Mouse (Mus musculus): ENCODE measurements at regions not wholly inside any gene's neighbourhood (a gene's known extent, or its start where the extent isn't known, plus 50 kb on each side); places are given as distances from the start of the nearest gene placed in this dataset.
"Not testable (repeated sequence)": the region's sequence is repeated elsewhere in the genome, so short reads cannot be mapped to it uniquely, and the experiment has no call there.

DNA sequence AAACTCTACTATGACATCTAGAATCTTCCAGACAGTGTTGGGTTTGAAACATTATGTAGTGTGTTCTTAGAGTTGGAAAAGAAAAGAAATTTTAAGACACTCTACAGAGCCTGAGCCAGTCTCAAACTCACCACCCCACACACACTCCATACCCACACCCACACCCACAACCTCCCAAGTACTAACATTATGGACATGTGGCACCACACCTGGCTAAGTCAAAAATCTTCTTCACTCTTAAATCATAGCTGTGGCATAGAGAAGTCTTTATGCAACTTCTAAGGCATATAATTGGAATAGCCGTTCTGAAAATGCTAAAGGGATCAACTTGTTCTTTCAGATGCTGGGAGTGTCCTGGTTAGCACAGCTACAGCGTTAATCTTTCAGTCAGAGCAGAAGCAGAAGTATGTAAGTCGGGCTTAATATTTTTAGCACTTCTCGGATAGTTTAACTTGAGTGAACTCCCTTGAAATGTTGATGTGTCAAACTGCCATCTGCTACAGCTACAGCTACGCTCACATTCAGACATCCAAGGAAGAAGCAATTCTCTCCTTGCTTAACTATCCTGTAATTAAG, 68.6 kb upstream of the Creb1 start:
- Histone ChIP-seq H3K4me1 (ENCODE audit: control insufficient read depth, insufficient read depth, low read length) (no peaks in the 10 kb centered on the region), H3K4me3 (ENCODE audit: low read depth, low read length) (no peak overlapping the region), H3K36me3 (ENCODE audit: control insufficient read depth, insufficient read depth, low read length, poor library complexity, severe bottlenecking) (no peaks in the 10 kb centered on the region), H3K27ac (ENCODE audit: insufficient read depth, low read length) (no peak overlapping the region), H3K9me3 (replicated peaks; ENCODE audit: control insufficient read depth, insufficient read depth, low read length, poor library complexity, severe bottlenecking) (no peaks in the 10 kb centered on the region), H3K9ac (ENCODE audit: low read depth, poor library complexity, severe bottlenecking) (no peak overlapping the region), H3K27me3 (ENCODE audit: control insufficient read depth, insufficient read depth, low read length, poor library complexity, severe bottlenecking) (no peaks in the 10 kb centered on the region)
- TF ChIP-seq CTCF (IDR thresholded peaks at IDR 0.05; ENCODE audit: low read depth, low read length) (no peak), EP300 (IDR thresholded peaks at IDR 0.05; ENCODE audit: insufficient read depth, low read depth, low read length) (no peak), POLR2A (IDR thresholded peaks at IDR 0.05; ENCODE audit: insufficient read depth, low read length) (no peak)

GRCm38 (mm10) chr1:64461616-64462015, 70.8 kb upstream of the Creb1 start:
- H3K4me1 ChIP-seq (ENCODE audit: control insufficient read depth, insufficient read depth, low read length); H3K27me3 ChIP-seq (ENCODE audit: control insufficient read depth, insufficient read depth, low read length, poor library complexity, severe bottlenecking); H3K27ac ChIP-seq (ENCODE audit: insufficient read depth, low read length); H3K9me3 ChIP-seq (replicated peaks; ENCODE audit: control insufficient read depth, insufficient read depth, low read length, poor library complexity, severe bottlenecking); H3K9ac ChIP-seq (ENCODE audit: low read depth, poor library complexity, severe bottlenecking); H3K4me3 ChIP-seq (ENCODE audit: low read depth, low read length); H3K36me3 ChIP-seq (ENCODE audit: control insufficient read depth, insufficient read depth, low read length, poor library complexity, severe bottlenecking): not testable (repeated sequence)

DNA sequence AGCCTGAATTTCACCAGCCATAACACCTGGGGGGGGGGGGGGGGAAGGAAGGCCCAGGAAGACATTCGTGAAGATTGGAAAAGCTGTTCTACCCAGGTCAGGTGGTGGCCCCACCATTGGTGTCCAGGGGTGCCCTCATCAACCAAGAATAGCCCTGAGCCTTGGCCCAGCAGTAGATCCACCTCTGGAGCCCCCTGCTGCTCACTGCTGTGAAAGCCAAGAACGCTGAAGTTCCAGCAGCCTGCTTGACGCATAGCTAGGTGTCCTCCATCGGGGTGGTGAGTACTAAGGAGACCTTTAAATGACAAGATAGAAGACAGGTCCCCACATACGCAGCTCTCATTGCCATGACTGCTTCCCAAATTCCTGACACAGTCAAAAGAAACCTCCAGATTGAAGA, 74.6 kb upstream of the Creb1 start:
- Histone ChIP-seq H3K4me3 (ENCODE audit: low read depth, low read length) (no peak overlapping the region), H3K9me3 (replicated peaks; ENCODE audit: control insufficient read depth, insufficient read depth, low read length, poor library complexity, severe bottlenecking) (no peaks in the 10 kb centered on the region), H3K4me1 (ENCODE audit: control insufficient read depth, insufficient read depth, low read length) (no peaks in the 10 kb centered on the region), H3K36me3 (ENCODE audit: control insufficient read depth, insufficient read depth, low read length, poor library complexity, severe bottlenecking) (no peaks in the 10 kb centered on the region), H3K27ac (ENCODE audit: insufficient read depth, low read length) (no peak overlapping the region), H3K27me3 (ENCODE audit: control insufficient read depth, insufficient read depth, low read length, poor library complexity, severe bottlenecking) (no peaks in the 10 kb centered on the region), H3K9ac (ENCODE audit: low read depth, poor library complexity, severe bottlenecking) (no peak overlapping the region)
- TF ChIP-seq EP300 (IDR thresholded peaks at IDR 0.05; ENCODE audit: insufficient read depth, low read depth, low read length) (no peak), CTCF (IDR thresholded peaks at IDR 0.05; ENCODE audit: low read depth, low read length) (no peak), POLR2A (IDR thresholded peaks at IDR 0.05; ENCODE audit: insufficient read depth, low read length) (no peak)

GRCm38 (mm10) chr1:64449141-64449540, 83.3 kb upstream of the Creb1 start:
- H3K4me3 ChIP-seq (ENCODE audit: low read depth, low read length), result no peak overlapping the region
- H3K27me3 ChIP-seq (ENCODE audit: control insufficient read depth, insufficient read depth, low read length, poor library complexity, severe bottlenecking), result 0 out of 2 replicates have a peak, but pooled peaks cover 1% of the 10 kb centered on the region
- H3K9ac ChIP-seq (ENCODE audit: low read depth, poor library complexity, severe bottlenecking), result no peak overlapping the region
- H3K36me3 ChIP-seq (ENCODE audit: control insufficient read depth, insufficient read depth, low read length, poor library complexity, severe bottlenecking), result no peaks in the 10 kb centered on the region
- H3K27ac ChIP-seq (ENCODE audit: insufficient read depth, low read length), result no peak overlapping the region
- TF ChIP-seq EP300 (IDR thresholded peaks at IDR 0.05; ENCODE audit: insufficient read depth, low read depth, low read length) (no peak), POLR2A (IDR thresholded peaks at IDR 0.05; ENCODE audit: insufficient read depth, low read length) (no peak), CTCF (IDR thresholded peaks at IDR 0.05; ENCODE audit: low read depth, low read length) (no peak)
- no peaks in the 10 kb centered on the region for H3K4me1 ChIP-seq (ENCODE audit: control insufficient read depth, insufficient read depth, low read length)
- no peaks in the 10 kb centered on the region for H3K9me3 ChIP-seq (replicated peaks; ENCODE audit: control insufficient read depth, insufficient read depth, low read length, poor library complexity, severe bottlenecking)

GRCm38 (mm10) chr1:64448090-64448489, 84.4 kb upstream of the Creb1 start:
- TF ChIP-seq POLR2A (IDR thresholded peaks at IDR 0.05; ENCODE audit: insufficient read depth, low read length) (no peak), EP300 (IDR thresholded peaks at IDR 0.05; ENCODE audit: insufficient read depth, low read depth, low read length) (no peak), CTCF (IDR thresholded peaks at IDR 0.05; ENCODE audit: low read depth, low read length) (no peak)
- Histone ChIP-seq H3K9me3 (replicated peaks; ENCODE audit: control insufficient read depth, insufficient read depth, low read length, poor library complexity, severe bottlenecking) (no peaks in the 10 kb centered on the region), H3K9ac (ENCODE audit: low read depth, poor library complexity, severe bottlenecking) (no peak overlapping the region), H3K4me3 (ENCODE audit: low read depth, low read length) (no peak overlapping the region), H3K27me3 (ENCODE audit: control insufficient read depth, insufficient read depth, low read length, poor library complexity, severe bottlenecking) (0 out of 2 replicates have a peak, but pooled peaks cover 1% of the 10 kb centered on the region), H3K27ac (ENCODE audit: insufficient read depth, low read length) (no peak overlapping the region), H3K36me3 (ENCODE audit: control insufficient read depth, insufficient read depth, low read length, poor library complexity, severe bottlenecking) (no peaks in the 10 kb centered on the region), H3K4me1 (ENCODE audit: control insufficient read depth, insufficient read depth, low read length) (no peaks in the 10 kb centered on the region)

- Histone ChIP-seq H3K4me3 (ENCODE audit: low read depth, low read length) (no peak overlapping the region), H3K4me1 (ENCODE audit: control insufficient read depth, insufficient read depth, low read length) (no peaks in the 10 kb centered on the region), H3K9ac (ENCODE audit: low read depth, poor library complexity, severe bottlenecking) (no peak overlapping the region), H3K27ac (ENCODE audit: insufficient read depth, low read length) (no peak overlapping the region), H3K36me3 (ENCODE audit: control insufficient read depth, insufficient read depth, low read length, poor library complexity, severe bottlenecking) (no peaks in the 10 kb centered on the region), H3K27me3 (ENCODE audit: control insufficient read depth, insufficient read depth, low read length, poor library complexity, severe bottlenecking) (0 out of 2 replicates have a peak, but pooled peaks cover 1% of the 10 kb centered on the region), H3K9me3 (replicated peaks; ENCODE audit: control insufficient read depth, insufficient read depth, low read length, poor library complexity, severe bottlenecking) (no peaks in the 10 kb centered on the region)
- TF ChIP-seq EP300 (IDR thresholded peaks at IDR 0.05; ENCODE audit: insufficient read depth, low read depth, low read length), result no peak
- TF ChIP-seq CTCF (IDR thresholded peaks at IDR 0.05; ENCODE audit: low read depth, low read length), result no peak
- TF ChIP-seq POLR2A (IDR thresholded peaks at IDR 0.05; ENCODE audit: insufficient read depth, low read length), result no peak
Measured at GRCm38 (mm10) chr1:64446492-64446891, 86.0 kb upstream of the Creb1 start.

All from ES-Bruce4 (cell line).